Mouse (Mus musculus) lung, postnatal 36 days (tissue): ENCODE measurements at regions not wholly inside any gene's neighbourhood (a gene's known extent, or its start where the extent isn't known, plus 50 kb on each side); places are given as distances from the start of the nearest gene placed in this dataset.

Experiments
- DNase-seq: peaks from one replicate; pipeline ENCODE4 v3.0.0; 2022; ENCODE audit warnings: mixed read lengths

- DNase-seq = no peak
Observed at GRCm38 (mm10) chr13:90490991-90491951, 401.9 kb upstream of the Xrcc4 start.

GRCm38 (mm10) chr13:90480484-90480883 lies 391.1 kb upstream of the Xrcc4 start:
- DNase-seq = no peak

GRCm38 (mm10) chr13:90476880-90477279 lies 387.5 kb upstream of the Xrcc4 start:
- no peak for DNase-seq

- DNase-seq = no peak
Observed at GRCm38 (mm10) chr13:90474507-90474906, 385.1 kb upstream of the Xrcc4 start.

GRCm38 (mm10) chr13:90474053-90474452 lies 384.6 kb upstream of the Xrcc4 start:
- no peak for DNase-seq

GRCm38 (mm10) chr13:90473041-90473825 lies 383.8 kb upstream of the Xrcc4 start:
- DNase-seq = no peak

GRCm38 (mm10) chr13:90466096-90466495 lies 376.7 kb upstream of the Xrcc4 start:
- DNase-seq = no peak

- no peak for DNase-seq
Observed at GRCm38 (mm10) chr13:90464051-90464450, 374.6 kb upstream of the Xrcc4 start.

- DNase-seq = no peak
Observed at GRCm38 (mm10) chr13:90463381-90463780, 374.0 kb upstream of the Xrcc4 start.

GRCm38 (mm10) chr13:90454631-90455030 lies 365.2 kb upstream of the Xrcc4 start:
- DNase-seq = no peak

GRCm38 (mm10) chr13:90426901-90427300 lies 337.5 kb upstream of the Xrcc4 start:
- no peak for DNase-seq

GRCm38 (mm10) chr13:90425379-90425778 lies 336.0 kb upstream of the Xrcc4 start:
- no peak for DNase-seq

GRCm38 (mm10) chr13:90424541-90424940 lies 335.1 kb upstream of the Xrcc4 start:
- peak; percentile 32 for DNase-seq

GRCm38 (mm10) chr13:90420966-90421365 lies 331.6 kb upstream of the Xrcc4 start:
- no peak for DNase-seq

- no peak for DNase-seq
Observed at GRCm38 (mm10) chr13:90404392-90404791, 315.0 kb upstream of the Xrcc4 start.

- DNase-seq = no peak
Observed at GRCm38 (mm10) chr13:90402061-90402460, 312.7 kb upstream of the Xrcc4 start.

- DNase-seq = no peak
Observed at GRCm38 (mm10) chr13:90401496-90401895, 312.1 kb upstream of the Xrcc4 start.

GRCm38 (mm10) chr13:90395274-90396023 lies 306.0 kb upstream of the Xrcc4 start:
- no peak for DNase-seq

- DNase-seq = peak; percentile 44
Observed at GRCm38 (mm10) chr13:90394815-90395241, 305.4 kb upstream of the Xrcc4 start.

GRCm38 (mm10) chr13:90392415-90392814 lies 303.0 kb upstream of the Xrcc4 start:
- no peak for DNase-seq

GRCm38 (mm10) chr13:90376619-90377018 lies 287.2 kb upstream of the Xrcc4 start:
- DNase-seq = no peak

- no peak for DNase-seq
Observed at GRCm38 (mm10) chr13:90376207-90376606, 286.8 kb upstream of the Xrcc4 start.
